8 mouse cellular contexts compared by ENCODE assay signal in genomic region chr11:58008013-58008412, GRCm38 (mm10). TPM values are rescaled to one million over a fixed set of nuclear protein-coding genes. Genes with fewer than 3 reads are reported as not detected.
A peak's percentile ranks its signal among the peaks of the same experiment; 100 is the strongest.
DNase-seq lines count a peak whose midpoint lies in the region; ATAC-seq and TF ChIP-seq lines count a peak whose summit lies in the region.

No protein-coding gene starts in this region.

- H3K4me1 ChIP-seq in kidney, embryonic 14.5 days (ENCODE audit: control insufficient read depth, insufficient read depth, low read length): peaks cover 16% of the 10 kb centered on the region
- no peaks in the 10 kb centered on the region; the same call in 1 of the 2 replicates for H3K4me1 ChIP-seq in bone marrow, adult 2 months (ENCODE audit: control insufficient read depth, insufficient read depth, low read length)
- H3K4me1 ChIP-seq in hindbrain, embryonic 13.5 days (replicated peaks): peaks cover 28% of the 10 kb centered on the region
- H3K4me1 ChIP-seq in midbrain, embryonic 13.5 days (replicated peaks): peaks cover 29% of the 10 kb centered on the region

- H3K36me3 ChIP-seq in kidney, embryonic 14.5 days (ENCODE audit: control insufficient read depth, insufficient read depth, low read length): no peaks in the 10 kb centered on the region
- H3K36me3 ChIP-seq in hindbrain, embryonic 13.5 days: no peaks in the 10 kb centered on the region
- H3K36me3 ChIP-seq in midbrain, embryonic 13.5 days: no peaks in the 10 kb centered on the region

- peak overlapping the region; percentile 98 for H3K9ac ChIP-seq in kidney, embryonic 14.5 days (ENCODE audit: low read depth, low read length)
- H3K9ac ChIP-seq in hindbrain, embryonic 13.5 days: peak overlapping the region; percentile 77
- peak overlapping the region; percentile 72 for H3K9ac ChIP-seq in midbrain, embryonic 13.5 days (replicated peaks)

- H3K4me2 ChIP-seq in kidney, embryonic 14.5 days (replicated peaks; ENCODE audit: low read depth, low read length): peak overlapping the region; percentile 78
- H3K4me2 ChIP-seq in hindbrain, embryonic 13.5 days: peak overlapping the region; percentile 88
- H3K4me2 ChIP-seq in midbrain, embryonic 13.5 days (replicated peaks): peak overlapping the region; percentile 75

- WGBS in kidney, embryonic 14.5 days: 4% methylated on average over 5 of the region's 5 CpGs
- WGBS in bone marrow, adult 2 months: 5% methylated on average over 5 of the region's 5 CpGs
- WGBS in hindbrain, embryonic 13.5 days: 20% methylated on average over 5 of the region's 5 CpGs
- WGBS in midbrain, embryonic 13.5 days: 19% methylated on average over 5 of the region's 5 CpGs

- no peaks in the 10 kb centered on the region for H3K27me3 ChIP-seq in kidney, embryonic 14.5 days (ENCODE audit: control insufficient read depth, insufficient read depth, low read length)
- H3K27me3 ChIP-seq in hindbrain, embryonic 13.5 days: no peaks in the 10 kb centered on the region
- no peaks in the 10 kb centered on the region for H3K27me3 ChIP-seq in midbrain, embryonic 13.5 days

- no peaks in the 10 kb centered on the region for H3K9me3 ChIP-seq in kidney, embryonic 14.5 days (ENCODE audit: control insufficient read depth, low read length)
- no peaks in the 10 kb centered on the region for H3K9me3 ChIP-seq in hindbrain, embryonic 13.5 days
- no peaks in the 10 kb centered on the region for H3K9me3 ChIP-seq in midbrain, embryonic 13.5 days

- no peak for TF ChIP-seq POLR2A in bone marrow, adult 2 months (IDR thresholded peaks at IDR 0.05; ENCODE audit: borderline replicate concordance, control insufficient read depth, low read depth, low read length)

- no peak for ATAC-seq in kidney, embryonic 14.5 days (ENCODE audit: low FRiP score, low TSS enrichment)
- no peak for ATAC-seq in hindbrain, embryonic 13.5 days (ENCODE audit: low FRiP score)
- ATAC-seq in midbrain, embryonic 13.5 days: no peak
- ATAC-seq in frontal cortex, adult (ENCODE audit: low TSS enrichment): no peak
- ATAC-seq in erythroid progenitor cell, adult 5-6 weeks (replicated peaks; ENCODE audit: low FRiP score, poor library complexity, severe bottlenecking): no peak

- peak overlapping the region; percentile 77 for H3K4me3 ChIP-seq in kidney, embryonic 14.5 days (ENCODE audit: low read length)
- no peak overlapping the region for H3K4me3 ChIP-seq in bone marrow, adult 2 months (replicated peaks; ENCODE audit: control insufficient read depth, low read depth, low read length)
- H3K4me3 ChIP-seq in hindbrain, embryonic 13.5 days: peak overlapping the region; percentile 98
- peak overlapping the region; percentile 97 for H3K4me3 ChIP-seq in midbrain, embryonic 13.5 days (replicated peaks)

- no peak for TF ChIP-seq CTCF in bone marrow, adult 2 months (IDR thresholded peaks at IDR 0.05; ENCODE audit: control insufficient read depth, insufficient read depth, low read length)

- H3K27ac ChIP-seq in kidney, embryonic 14.5 days (ENCODE audit: low read depth, low read length): peak overlapping the region; percentile 67; the same call in 1 of the 2 replicates
- peak overlapping the region; percentile 48 for H3K27ac ChIP-seq in bone marrow, adult 2 months (ENCODE audit: control insufficient read depth, insufficient read depth, low read depth, low read length, poor library complexity)
- peak overlapping the region; percentile 79; the same call in 1 of the 2 replicates for H3K27ac ChIP-seq in hindbrain, embryonic 13.5 days
- peak overlapping the region; percentile 62 for H3K27ac ChIP-seq in midbrain, embryonic 13.5 days

- no peak for DNase-seq in kidney, adult 9 months
- no peak for DNase-seq in T-cell, adult 2 months (ENCODE audit: low spot score)

RNA-seq across cellular contexts. Expression of gene Larp1, which starts 0.9 kb away (rescaled TPM):
- polyA plus RNA-seq in kidney, embryonic 14.5 days (2014; fragmentation: Nextera tagmentation; extraction: Ambion mirVana): 21.5 and 25.0 TPM in 2 replicates
- polyA plus RNA-seq in bone marrow, adult 2 months (2011; ENCODE audit: insufficient read depth, insufficient read length, low replicate concordance, missing spikeins): 17.0 and 28.2 TPM in 2 replicates
- 16.4 and 17.4 TPM in 2 replicates for polyA plus RNA-seq in hindbrain, embryonic 13.5 days (2015; fragmentation: Nextera tagmentation; extraction: Ambion mirVana)
- polyA plus RNA-seq in midbrain, embryonic 13.5 days (2015; fragmentation: Nextera tagmentation; extraction: Ambion mirVana): 15.8 TPM in 2 replicates
- total RNA-seq in erythroid progenitor cell, adult 5-6 weeks (2015; ENCODE audit: low replicate concordance): 32.4 and 35.6 TPM in 2 replicates
- total RNA-seq in erythroid progenitor cell, adult 5-6 weeks (2017; ENCODE audit: low replicate concordance): 25.1 and 33.9 TPM in 2 replicates
